Comparison of ENCODE assay signal across 8 mouse cellular contexts in the genomic region with DNA sequence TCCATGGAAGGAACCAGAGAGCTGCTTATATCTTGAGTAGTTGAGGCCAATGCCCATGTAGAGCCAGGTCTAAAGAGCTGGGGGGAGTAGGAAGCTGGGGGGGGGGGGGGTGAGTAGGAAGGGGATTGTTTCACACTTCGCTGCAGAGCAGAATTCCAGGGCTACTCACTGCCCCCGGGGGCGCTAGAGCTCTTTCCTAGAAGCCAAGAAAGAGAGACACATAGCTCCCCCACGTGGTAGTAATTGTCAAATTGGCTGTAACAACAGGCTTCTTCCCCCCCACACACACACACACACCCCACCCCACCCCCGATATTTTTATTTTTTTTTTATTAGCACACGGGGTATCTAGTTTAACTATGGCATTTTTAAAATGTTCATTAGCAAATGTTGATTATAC. TPM values are rescaled to one million over a fixed set of nuclear protein-coding genes. Genes with fewer than 3 reads are reported as not detected.
A peak's percentile ranks its signal among the peaks of the same experiment; 100 is the strongest.
DNase-seq lines count a peak whose midpoint lies in the region; ATAC-seq and TF ChIP-seq lines count a peak whose summit lies in the region.

No protein-coding gene starts in this region.

- H3K4me3 ChIP-seq in E14TG2a.4 (replicated peaks; ENCODE audit: low read length): peak overlapping the region; percentile 82
- H3K4me3 ChIP-seq in embryonic facial prominence, embryonic 12.5 days: peak overlapping the region; percentile 62
- H3K4me3 ChIP-seq in heart, embryonic 14.5 days (ENCODE audit: control insufficient read depth in 1 of 2, insufficient read depth in 1 of 2, low read depth in 1 of 2, low read length in 2 of 2): peak overlapping the region; percentile 50 to 96
- H3K4me3 ChIP-seq in olfactory bulb, adult 2 months (ENCODE audit: insufficient read depth, low read depth, low read length): peak overlapping the region; percentile 82

- no peaks in the 10 kb centered on the region for H3K9me3 ChIP-seq in E14TG2a.4 (ENCODE audit: low read length)
- no peaks in the 10 kb centered on the region for H3K9me3 ChIP-seq in embryonic facial prominence, embryonic 12.5 days
- no peaks in the 10 kb centered on the region for H3K9me3 ChIP-seq in heart, embryonic 14.5 days (ENCODE audit: control insufficient read depth, low read length)

- H3K27me3 ChIP-seq in E14TG2a.4 (ENCODE audit: insufficient read depth, low read length): no peaks in the 10 kb centered on the region
- no peaks in the 10 kb centered on the region for H3K27me3 ChIP-seq in embryonic facial prominence, embryonic 12.5 days
- no peaks in the 10 kb centered on the region for H3K27me3 ChIP-seq in heart, embryonic 14.5 days (ENCODE audit: control insufficient read depth, insufficient read depth, low read length)

- H3K4me2 ChIP-seq in embryonic facial prominence, embryonic 12.5 days (replicated peaks): peak overlapping the region; percentile 57
- peak overlapping the region; percentile 68 for H3K4me2 ChIP-seq in heart, embryonic 14.5 days (ENCODE audit: low read length)

- WGBS in embryonic facial prominence, embryonic 12.5 days: 15% methylated on average over 5 of the region's 6 CpGs
- 10% methylated on average over 6 of the region's 6 CpGs for WGBS in heart, embryonic 14.5 days
- 4% methylated on average over 6 of the region's 6 CpGs for WGBS in large intestine, adult 2 months
- WGBS in olfactory bulb, adult 2 months: 5% methylated on average over 6 of the region's 6 CpGs

- no peaks in the 10 kb centered on the region for H3K36me3 ChIP-seq in E14TG2a.4 (ENCODE audit: insufficient read depth, low read length)
- H3K36me3 ChIP-seq in embryonic facial prominence, embryonic 12.5 days: no peaks in the 10 kb centered on the region
- H3K36me3 ChIP-seq in heart, embryonic 14.5 days (ENCODE audit: control insufficient read depth, insufficient read depth, low read length): no peaks in the 10 kb centered on the region

- no peak for TF ChIP-seq POLR2A in olfactory bulb, adult 2 months (IDR thresholded peaks at IDR 0.05; ENCODE audit: insufficient read depth, low read depth, low read length)

- H3K9ac ChIP-seq in embryonic facial prominence, embryonic 12.5 days: no peak overlapping the region
- H3K9ac ChIP-seq in heart, embryonic 14.5 days (ENCODE audit: low read length): peak overlapping the region; percentile 63

- peaks cover 33% of the 10 kb centered on the region for H3K4me1 ChIP-seq in E14TG2a.4 (replicated peaks; ENCODE audit: low read depth, low read length)
- no peaks in the 10 kb centered on the region for H3K4me1 ChIP-seq in embryonic facial prominence, embryonic 12.5 days
- H3K4me1 ChIP-seq in heart, embryonic 14.5 days (ENCODE audit: control insufficient read depth in 2 of 2, insufficient read depth in 2 of 2, low read length in 2 of 2): no peaks in the 10 kb centered on the region
- H3K4me1 ChIP-seq in olfactory bulb, adult 2 months (ENCODE audit: control insufficient read depth, insufficient read depth, low read length): no peaks in the 10 kb centered on the region

- DNase-seq in adrenal gland, postnatal 4 days (ENCODE audit: low spot score in 2 of 2): peak; percentile 16 to 63
- peak; percentile 31 for DNase-seq in large intestine, adult 2 months (ENCODE audit: low read depth, low spot score)
- peak; percentile 69 to 85 for DNase-seq in lung, adult 18-20 months
- peak; percentile 77 for DNase-seq in thymus, postnatal 25 days

- no peak for ATAC-seq in embryonic facial prominence, embryonic 12.5 days (ENCODE audit: insufficient number of reproducible peaks, insufficient read depth, low FRiP score, low TSS enrichment)
- ATAC-seq in heart, embryonic 14.5 days (ENCODE audit: insufficient number of reproducible peaks, insufficient read depth, low FRiP score, low read depth): peak; percentile 67; the same call in 1 of the 2 replicates

- H3K27ac ChIP-seq in embryonic facial prominence, embryonic 12.5 days: peak overlapping the region; percentile 70
- H3K27ac ChIP-seq in heart, embryonic 14.5 days (replicated peaks in 1 of 2; ENCODE audit: control insufficient read depth in 1 of 2, insufficient read depth in 1 of 2, low read depth in 2 of 2, low read length in 2 of 2): peak overlapping the region; percentile 72 to 83; a peak in 2 of 4 replicates
- H3K27ac ChIP-seq in olfactory bulb, adult 2 months (ENCODE audit: insufficient read depth, low read depth, low read length): peak overlapping the region; percentile 90

- TF ChIP-seq CTCF in E14TG2a.4 (conservative IDR thresholded peaks at IDR 0.05; ENCODE audit: low read length): peak; percentile 19; the same call in 1 of the 2 replicates
- no peak for TF ChIP-seq CTCF in olfactory bulb, adult 2 months (IDR thresholded peaks at IDR 0.05; ENCODE audit: insufficient read depth, low read depth, low read length)

RNA-seq across cellular contexts. Expression of a gene that starts 0.7 kb away (rescaled TPM):
- 1 to 10 TPM; 7.1 to 8.0 TPM for total RNA-seq in adrenal gland, postnatal 4 days (2021)
- polyA plus RNA-seq in embryonic facial prominence, embryonic 12.5 days (2016; fragmentation: Nextera tagmentation; extraction: Ambion mirVana): 8.1 and 8.4 TPM in 2 replicates
- 4.1 and 5.1 TPM in 2 replicates for polyA plus RNA-seq in heart, embryonic 14.5 days (2014; fragmentation: Nextera tagmentation; extraction: Ambion mirVana)
- 2.7 and 2.8 TPM in 2 replicates for polyA plus RNA-seq in large intestine, adult 2 months (2012; rRNA removed)
- not detected in 2 replicates for polyA plus RNA-seq in olfactory bulb, adult 2 months (2012; ENCODE audit: insufficient read depth, insufficient read length, low replicate concordance, missing spikeins)
